Mouse (Mus musculus) forebrain, embryonic 15.5 days (tissue): ENCODE measurements at regions not wholly inside any gene's neighbourhood (a gene's known extent, or its start where the extent isn't known, plus 50 kb on each side); places are given as distances from the start of the nearest gene placed in this dataset.

Experiments used
- ATAC-seq: fragments of 200-750 bp; cut with Nextera tagmentation; replicated peaks from 2 replicates; pipeline ENCODE4 v1.8.0; 2017; ENCODE audit warnings: mild to moderate bottlenecking, moderate TSS enrichment, moderate library complexity
- H3K27ac ChIP-seq: fragments of 300-500 bp; sonication (generic); replicated peaks from 2 replicates; pipeline ENCODE4 v1.5.1; 2015; ENCODE audit warnings: mild to moderate bottlenecking, inconsistent platforms
- H3K27me3 ChIP-seq: fragments of 300-500 bp; sonication (generic); 2 replicates; pipeline ENCODE4 v1.6.1; 2015; ENCODE audit warnings: inconsistent platforms
- H3K36me3 ChIP-seq: fragments of 300-500 bp; sonication (generic); 2 replicates; pipeline ENCODE4 v1.6.1; 2015; ENCODE audit warnings: mild to moderate bottlenecking, inconsistent platforms
- H3K4me1 ChIP-seq: fragments of 300-500 bp; sonication (generic); 2 replicates; pipeline ENCODE4 v1.6.1; 2015; ENCODE audit warnings: inconsistent platforms
- H3K4me2 ChIP-seq: fragments of 300-500 bp; sonication (generic); replicated peaks from 2 replicates; pipeline ENCODE4 v1.6.1; 2015; ENCODE audit warnings: mild to moderate bottlenecking, inconsistent platforms
- H3K4me3 ChIP-seq: fragments of 300-500 bp; sonication (generic); 2 replicates; pipeline ENCODE4 v1.5.1; 2015; ENCODE audit warnings: mild to moderate bottlenecking, inconsistent platforms
- H3K9ac ChIP-seq: fragments of 300-500 bp; sonication (generic); replicated peaks from 2 replicates; pipeline ENCODE4 v1.6.1; 2015; ENCODE audit warnings: mild to moderate bottlenecking, inconsistent platforms
- H3K9me3 ChIP-seq: fragments of 300-500 bp; sonication (generic); 2 replicates; pipeline ENCODE4 v1.6.1; 2016; ENCODE audit warnings: inconsistent platforms
- WGBS: fragments of 180-500 bp; shearing (Covaris S2); methylation state at CpG from one replicate; pipeline ENCODE4 v1.1.7; 2015; ENCODE audit warnings: mixed read lengths; 5-methylcytosine and 5-hydroxymethylcytosine counted together

GRCm38 (mm10) chr10:54993641-54994040 is 917.2 kb upstream of the Man1a start:
- WGBS, result 82% methylated on average over 3 of the region's 3 CpGs
- no peaks in the 10 kb centered on the region for H3K36me3 ChIP-seq
- no peak overlapping the region for H3K9ac ChIP-seq
- H3K27ac ChIP-seq, result no peak overlapping the region
- ATAC-seq, result no peak
- H3K27me3 ChIP-seq, result no peaks in the 10 kb centered on the region
- no peaks in the 10 kb centered on the region for H3K4me1 ChIP-seq
- no peak overlapping the region for H3K4me3 ChIP-seq
- no peaks in the 10 kb centered on the region for H3K9me3 ChIP-seq
- H3K4me2 ChIP-seq, result no peak overlapping the region

DNA sequence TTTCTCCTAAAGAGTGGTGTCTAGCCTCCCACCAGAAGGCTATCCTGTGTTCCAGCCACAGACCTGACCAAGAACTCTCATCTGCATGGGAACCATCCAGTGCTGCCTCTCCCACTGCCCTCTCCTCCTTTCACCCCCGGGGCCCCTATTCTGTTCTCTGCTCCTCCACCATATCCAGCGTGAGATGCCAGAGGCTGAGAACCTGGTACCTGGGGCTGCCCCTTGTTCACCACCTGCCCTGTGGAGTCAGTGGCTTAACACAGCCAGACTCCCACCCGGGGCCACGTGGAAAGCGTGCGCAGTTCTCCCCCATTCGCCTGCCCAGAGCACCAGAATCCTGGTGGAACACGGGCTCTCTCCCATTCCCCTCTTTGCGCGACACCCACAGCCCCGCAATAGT is 879.5 kb upstream of the Man1a start:
- no peak for ATAC-seq
- H3K4me2 ChIP-seq, result no peak overlapping the region
- H3K36me3 ChIP-seq, result no peaks in the 10 kb centered on the region
- no peaks in the 10 kb centered on the region for H3K4me1 ChIP-seq
- H3K27me3 ChIP-seq, result no peaks in the 10 kb centered on the region
- no peaks in the 10 kb centered on the region for H3K9me3 ChIP-seq
- no peak overlapping the region for H3K9ac ChIP-seq
- no peak overlapping the region for H3K27ac ChIP-seq
- 96% methylated on average over 11 of the region's 11 CpGs for WGBS
- no peak overlapping the region for H3K4me3 ChIP-seq

DNA sequence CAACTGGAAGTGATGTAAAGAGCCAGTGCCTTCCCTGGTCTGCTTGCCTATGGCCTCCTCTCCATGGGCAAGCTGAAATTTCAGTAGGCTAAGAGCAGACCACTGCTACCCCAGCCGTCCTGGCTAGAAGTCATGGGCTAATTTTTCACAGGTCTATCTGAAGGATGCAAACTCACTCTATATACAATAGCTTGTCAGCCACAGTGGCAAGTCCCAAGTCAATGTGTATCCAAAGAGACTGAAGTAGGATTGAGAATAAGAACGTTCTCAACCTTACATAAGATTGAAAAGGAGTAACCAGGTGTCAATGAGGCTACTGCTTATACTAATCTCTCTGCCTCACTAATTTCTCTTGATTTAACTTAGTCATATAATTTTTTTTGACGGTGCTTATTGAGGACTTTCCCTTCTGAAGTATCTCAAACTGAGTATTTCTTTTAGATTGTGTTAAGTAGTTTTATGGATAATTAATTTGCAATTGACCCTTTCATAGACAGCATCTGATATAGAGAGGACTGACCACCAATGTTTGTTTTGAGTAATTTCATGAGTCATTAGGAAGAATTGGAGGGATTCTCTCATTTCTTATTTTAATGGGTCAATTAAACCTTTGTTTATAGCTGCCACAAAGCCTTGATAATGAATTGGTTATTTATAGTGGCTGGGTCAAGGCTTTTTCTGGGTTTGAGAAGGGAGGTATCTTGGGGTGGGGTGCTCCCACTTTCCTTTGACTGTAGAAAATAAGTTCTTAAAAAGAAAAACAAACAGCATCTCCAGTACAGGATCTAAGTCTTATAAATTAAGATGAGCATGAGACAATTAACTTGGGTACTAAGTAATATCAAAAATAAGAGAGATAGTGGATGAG is 865.0 kb upstream of the Man1a start:
- Histone ChIP-seq H3K4me3 (no peak overlapping the region), H3K9me3 (no peaks in the 10 kb centered on the region), H3K4me2 (no peak overlapping the region), H3K27me3 (no peaks in the 10 kb centered on the region), H3K4me1 (no peaks in the 10 kb centered on the region), H3K36me3 (no peaks in the 10 kb centered on the region), H3K9ac (no peak overlapping the region), H3K27ac (no peak overlapping the region)
- ATAC-seq, result no peak
- 86% methylated on average over 3 of the region's 3 CpGs for WGBS

GRCm38 (mm10) chr10:54939514-54939913 is 863.1 kb upstream of the Man1a start:
- no peaks in the 10 kb centered on the region for H3K4me1 ChIP-seq
- H3K27ac ChIP-seq, result no peak overlapping the region
- ATAC-seq, result 0 out of 2 replicates have a peak, but pooled peaks have one; percentile 57
- WGBS, result 4% methylated on average over 2 of the region's 2 CpGs
- no peak overlapping the region for H3K9ac ChIP-seq
- no peaks in the 10 kb centered on the region for H3K27me3 ChIP-seq
- H3K4me3 ChIP-seq, result no peak overlapping the region
- H3K4me2 ChIP-seq, result no peak overlapping the region
- H3K9me3 ChIP-seq, result no peaks in the 10 kb centered on the region
- no peaks in the 10 kb centered on the region for H3K36me3 ChIP-seq
